In the genomic region with DNA sequence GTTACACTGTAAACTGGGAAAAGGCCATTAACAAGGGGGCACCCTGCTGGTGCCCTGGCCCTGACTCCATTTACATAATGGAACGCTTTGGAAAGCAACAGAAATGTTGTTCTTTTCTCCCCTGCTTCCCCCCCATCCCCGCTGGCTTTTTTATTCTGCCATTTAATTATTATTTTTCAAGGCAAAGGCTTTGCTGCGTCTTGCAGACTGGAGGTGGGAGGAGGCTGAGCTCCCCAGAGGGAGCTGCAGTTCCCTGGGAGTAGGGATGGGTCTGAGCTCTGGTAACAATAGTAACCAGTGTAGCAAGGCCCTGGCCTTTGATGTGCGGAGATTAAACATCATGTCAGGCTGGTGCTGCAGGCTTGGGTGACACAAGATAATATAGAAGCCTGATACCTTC, we compare ENCODE assay signal across 11 mouse cellular contexts.
DNase-seq lines count a peak whose midpoint lies in the region; ATAC-seq lines count a peak whose summit lies in the region.
"Had no signal": no experiment of that assay in that cellular context is flagged by ENCODE, and none has a peak within 500 bp of the region (broad histone marks: within the 10 kb centered on the region; RNA-seq: fewer than 3 reads in every experiment).

No protein-coding gene starts in this region.

- no peak overlapping the region for H3K9ac ChIP-seq in intestine, embryonic 14.5 days (ENCODE audit: low read length)
- H3K9ac ChIP-seq in intestine, embryonic 16.5 days (ENCODE audit: low read depth, low read length), result no peak overlapping the region
- H3K9ac ChIP-seq in forebrain, embryonic 12.5 days, result no peak overlapping the region
- no peak overlapping the region for H3K9ac ChIP-seq in limb, embryonic 11.5 days (ENCODE audit: low read length)
- peak overlapping the region; percentile 43; the same call in 1 of the 2 replicates for H3K9ac ChIP-seq in neural tube, embryonic 13.5 days
- H3K9ac ChIP-seq: liver, embryonic 12.5 days had no signal

- no peak overlapping the region for H3K4me2 ChIP-seq in intestine, embryonic 14.5 days (ENCODE audit: low read length)
- H3K4me2 ChIP-seq in intestine, embryonic 16.5 days (ENCODE audit: low read depth, low read length), result no peak overlapping the region
- H3K4me2 ChIP-seq in forebrain, embryonic 12.5 days, result peak overlapping the region; percentile 8; the same call in 1 of the 2 replicates
- H3K4me2 ChIP-seq in limb, embryonic 11.5 days (ENCODE audit: low read depth, severe bottlenecking), result no peak overlapping the region
- no peak overlapping the region for H3K4me2 ChIP-seq in neural tube, embryonic 13.5 days
- H3K4me2 ChIP-seq: liver, embryonic 12.5 days had no signal

- no peak for DNase-seq in intestine, embryonic 14.5 days (ENCODE audit: low spot score)
- peak; percentile 59 for DNase-seq in limb, embryonic 11.5 days (ENCODE audit: low spot score)
- no peak for DNase-seq in layer of hippocampus, postnatal 10 days (ENCODE audit: low spot score in 2 of 2)
- no peak for DNase-seq in heart, postnatal 10 days
- DNase-seq: heart, adult 18-20 months; right cerebral cortex, adult 18-20 months had no signal

- H3K4me1 ChIP-seq in intestine, embryonic 14.5 days (replicated peaks; ENCODE audit: control insufficient read depth, insufficient read depth, low read length), result peaks cover 14% of the 10 kb centered on the region
- H3K4me1 ChIP-seq in intestine, embryonic 16.5 days (ENCODE audit: control insufficient read depth, insufficient read depth, low read length), result peaks cover 4% of the 10 kb centered on the region; the same call in 1 of the 2 replicates
- peaks cover 22% of the 10 kb centered on the region for H3K4me1 ChIP-seq in forebrain, embryonic 12.5 days
- H3K4me1 ChIP-seq in limb, embryonic 11.5 days (ENCODE audit: control insufficient read depth, insufficient read depth, low read length), result peaks cover 24% of the 10 kb centered on the region
- H3K4me1 ChIP-seq in neural tube, embryonic 13.5 days (replicated peaks), result peaks cover 46% of the 10 kb centered on the region

- intact Hi-C loops in heart, postnatal 10 days (cut with DNase I), result no loop called here

- 18% methylated on average over 4 of the region's 4 CpGs for WGBS in intestine, embryonic 14.5 days
- 34% methylated on average over 4 of the region's 4 CpGs for WGBS in intestine, embryonic 16.5 days
- WGBS in forebrain, embryonic 12.5 days, result 3% methylated on average over 4 of the region's 4 CpGs
- WGBS in limb, embryonic 11.5 days, result 7% methylated on average over 4 of the region's 4 CpGs
- WGBS in neural tube, embryonic 13.5 days, result 4% methylated on average over 4 of the region's 4 CpGs

- no peaks in the 10 kb centered on the region for H3K9me3 ChIP-seq in intestine, embryonic 14.5 days (ENCODE audit: control insufficient read depth, low read length)
- no peaks in the 10 kb centered on the region for H3K9me3 ChIP-seq in intestine, embryonic 16.5 days (ENCODE audit: control insufficient read depth, low read length)
- no peaks in the 10 kb centered on the region for H3K9me3 ChIP-seq in forebrain, embryonic 12.5 days
- no peaks in the 10 kb centered on the region for H3K9me3 ChIP-seq in limb, embryonic 11.5 days (ENCODE audit: control insufficient read depth, low read length)
- H3K9me3 ChIP-seq in neural tube, embryonic 13.5 days, result no peaks in the 10 kb centered on the region
- H3K9me3 ChIP-seq: liver, embryonic 12.5 days had no signal

- no peak overlapping the region for H3K4me3 ChIP-seq in intestine, embryonic 14.5 days (ENCODE audit: low read depth, low read length)
- H3K4me3 ChIP-seq in intestine, embryonic 16.5 days (ENCODE audit: low read length), result no peak overlapping the region
- H3K4me3 ChIP-seq in forebrain, embryonic 12.5 days (replicated peaks), result no peak overlapping the region
- H3K4me3 ChIP-seq in limb, embryonic 11.5 days (ENCODE audit: low read depth, low read length), result no peak overlapping the region
- no peak overlapping the region for H3K4me3 ChIP-seq in neural tube, embryonic 13.5 days
- H3K4me3 ChIP-seq: liver, embryonic 12.5 days had no signal

- no peak for ATAC-seq in intestine, embryonic 14.5 days (replicated peaks; ENCODE audit: low FRiP score, low TSS enrichment, low read depth)
- ATAC-seq in intestine, embryonic 16.5 days, result no peak
- peak; percentile 75 for ATAC-seq in forebrain, embryonic 12.5 days (ENCODE audit: low FRiP score)
- ATAC-seq in limb, embryonic 11.5 days (ENCODE audit: insufficient number of reproducible peaks, low FRiP score, low TSS enrichment, low read depth), result no peak
- 0 out of 2 replicates have a peak, but pooled peaks have one; percentile 51 for ATAC-seq in neural tube, embryonic 13.5 days (ENCODE audit: low read depth)
- no peak for ATAC-seq in erythroblast, adult 5-6 weeks (replicated peaks; ENCODE audit: low FRiP score, poor library complexity, severe bottlenecking)
- ATAC-seq: liver, embryonic 12.5 days had no signal

- H3K36me3 ChIP-seq in intestine, embryonic 14.5 days (ENCODE audit: control insufficient read depth, insufficient read depth, low read length), result no peaks in the 10 kb centered on the region
- H3K36me3 ChIP-seq in intestine, embryonic 16.5 days (ENCODE audit: control insufficient read depth, insufficient read depth, low read length), result no peaks in the 10 kb centered on the region
- no peaks in the 10 kb centered on the region for H3K36me3 ChIP-seq in forebrain, embryonic 12.5 days (replicated peaks)
- no peaks in the 10 kb centered on the region for H3K36me3 ChIP-seq in limb, embryonic 11.5 days (ENCODE audit: control insufficient read depth, insufficient read depth, low read length)
- H3K36me3 ChIP-seq in neural tube, embryonic 13.5 days, result no peaks in the 10 kb centered on the region
- H3K36me3 ChIP-seq: liver, embryonic 12.5 days had no signal

- 0 out of 2 replicates have a peak overlapping the region, but pooled peaks have one; percentile 5 for H3K27ac ChIP-seq in intestine, embryonic 14.5 days (ENCODE audit: low read depth)
- no peak overlapping the region for H3K27ac ChIP-seq in intestine, embryonic 16.5 days (ENCODE audit: low read length)
- H3K27ac ChIP-seq in forebrain, embryonic 12.5 days, result peak overlapping the region; percentile 69
- peak overlapping the region; percentile 68; the same call in 1 of the 2 replicates for H3K27ac ChIP-seq in limb, embryonic 11.5 days (replicated peaks; ENCODE audit: low read depth, low read length)
- peak overlapping the region; percentile 87 for H3K27ac ChIP-seq in neural tube, embryonic 13.5 days (replicated peaks)
- H3K27ac ChIP-seq: liver, embryonic 12.5 days had no signal

- H3K27me3 ChIP-seq in intestine, embryonic 14.5 days (replicated peaks; ENCODE audit: control insufficient read depth, insufficient read depth, low read length), result no peaks in the 10 kb centered on the region
- H3K27me3 ChIP-seq in intestine, embryonic 16.5 days (replicated peaks; ENCODE audit: control insufficient read depth, insufficient read depth, low read length), result no peaks in the 10 kb centered on the region
- H3K27me3 ChIP-seq in forebrain, embryonic 12.5 days, result peaks cover 26% of the 10 kb centered on the region
- H3K27me3 ChIP-seq in limb, embryonic 11.5 days (ENCODE audit: control insufficient read depth, insufficient read depth, low read length), result no peaks in the 10 kb centered on the region
- H3K27me3 ChIP-seq in neural tube, embryonic 13.5 days, result peaks cover 3% of the 10 kb centered on the region; the same call in 1 of the 2 replicates
- H3K27me3 ChIP-seq: liver, embryonic 12.5 days had no signal

Comparison
In these comparisons a context has a peak if more than half of its experiments do, and no peak if none do; other contexts are left out.
1. ATAC-seq: peak in forebrain, embryonic 12.5 days (single experiment) and neural tube, embryonic 13.5 days (single experiment); none in intestine, embryonic 14.5 days (single experiment), intestine, embryonic 16.5 days (single experiment), limb, embryonic 11.5 days (single experiment) and erythroblast, adult 5-6 weeks (single experiment).